Comparison of ENCODE assay signal across 10 mouse cellular contexts in genomic region chr4:48904551-48904950, GRCm38 (mm10).
"Had no signal": no experiment of that assay in that cellular context is flagged by ENCODE, and none has a peak within 500 bp of the region (broad histone marks: within the 10 kb centered on the region; RNA-seq: fewer than 3 reads in every experiment).

No protein-coding gene starts in this region.

- DNase-seq: retina, postnatal 1 day; right cerebral cortex, postnatal 14 days; right cerebral cortex, postnatal 4 days; spleen, adult 18-20 months; thymus, adult 18-20 months; thymus, adult 2 months; thymus, postnatal 14 days; thymus, postnatal 25 days; thymus, postnatal 36 days; thymus, postnatal 4 days had no signal
